Mouse (Mus musculus) cerebellum, adult 9-10 months (tissue): ENCODE measurements around the gene Otulinl.
A peak's percentile ranks its signal among the peaks of the same experiment; 100 is the strongest.

Experiments used
- DNase-seq: peaks from one replicate; pipeline ENCODE4 v3.0.0; 2022

The Otulinl gene

DNA sequence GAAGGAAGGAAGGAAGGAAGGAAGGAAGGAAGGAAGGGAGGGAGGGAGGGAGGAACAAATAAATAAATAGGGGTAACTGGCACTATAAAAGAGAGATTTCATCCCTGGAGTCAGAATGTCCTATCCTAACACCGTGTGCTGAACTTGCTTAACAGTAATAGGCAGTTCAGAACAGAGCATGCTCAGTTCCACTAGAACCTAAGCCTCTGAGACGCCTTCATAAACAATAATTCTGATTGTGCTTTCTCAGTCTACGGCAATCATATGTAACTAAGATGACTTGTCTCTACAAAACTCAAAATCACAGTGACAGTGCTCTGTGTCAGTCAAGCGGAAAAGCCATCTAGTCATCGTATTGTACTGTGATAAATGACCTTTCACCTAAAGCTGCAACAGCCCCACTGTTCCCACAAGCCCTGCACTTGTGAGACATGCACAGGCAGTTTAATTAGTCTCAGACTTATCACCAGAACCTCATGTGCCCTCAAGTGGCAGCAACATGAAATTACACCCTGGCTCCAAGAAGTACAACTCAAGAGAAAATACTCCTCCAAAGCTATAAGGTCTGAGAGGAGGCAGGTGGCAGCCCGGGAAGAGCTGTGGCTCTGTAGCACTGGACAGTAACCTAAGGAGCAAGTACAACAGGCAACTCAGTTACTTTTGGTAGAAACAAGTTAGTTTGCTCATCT, 68.7 kb downstream of the Otulinl start:
- peak; percentile 83 for DNase-seq

- DNase-seq, result no peak
Measured at GRCm38 (mm10) chr15:27609554-27609953, 71.8 kb downstream of the Otulinl start.

DNA sequence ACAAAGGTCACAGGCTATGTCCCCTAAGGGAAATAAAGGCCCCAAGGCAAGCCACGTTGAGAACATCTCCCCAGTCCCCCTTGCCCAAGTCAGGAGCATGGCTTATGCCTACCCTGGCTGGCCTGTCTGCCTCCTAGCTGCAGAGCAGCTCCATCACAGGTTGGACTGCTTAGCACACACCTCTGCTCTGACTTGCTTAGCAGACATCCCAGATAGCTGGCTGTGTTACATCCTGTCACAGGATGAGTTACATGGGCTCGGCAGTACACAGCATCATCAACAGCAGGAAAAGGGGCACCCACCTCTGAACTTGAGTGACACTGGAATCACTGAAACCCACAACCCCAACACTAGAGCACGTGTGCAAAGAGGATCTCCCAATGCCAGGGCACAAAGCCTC, 76.1 kb downstream of the Otulinl start:
- DNase-seq, result no peak
